Mouse (Mus musculus) lung, postnatal 4 days (tissue): ENCODE measurements around the gene Dhrs13.
"Not testable (repeated sequence)": the region's sequence is repeated elsewhere in the genome, so short reads cannot be mapped to it uniquely, and the experiment has no call there.

Experiments used
- DNase-seq, 2 experiments: peaks; one replicate each; pipeline ENCODE4 v3.0.0; 2021

Gene Dhrs13

GRCm38 (mm10) chr11:78042290-78042870, 10.3 kb downstream of the Dhrs13 start:
- DNase-seq = not testable (repeated sequence)

GRCm38 (mm10) chr11:78044758-78045251, 12.7 kb downstream of the Dhrs13 start:
- DNase-seq = peak; percentile 77 to 89

GRCm38 (mm10) chr11:78048637-78049036, 16.6 kb downstream of the Dhrs13 start:
- not testable (repeated sequence) for DNase-seq

GRCm38 (mm10) chr11:78053078-78053477, 21.0 kb downstream of the Dhrs13 start:
- no peak for DNase-seq

GRCm38 (mm10) chr11:78056946-78057345, 24.9 kb downstream of the Dhrs13 start:
- no peak for DNase-seq

- peak; percentile 81 to 82 for DNase-seq
These were observed 28.0 kb downstream of the Dhrs13 start for GRCm38 (mm10) chr11:78059833-78060757.

- DNase-seq = no peak
These were observed 30.5 kb downstream of the Dhrs13 start for GRCm38 (mm10) chr11:78062563-78062962.

GRCm38 (mm10) chr11:78065906-78066305, 33.8 kb downstream of the Dhrs13 start:
- DNase-seq = no peak

- no peak for DNase-seq
These were observed 34.6 kb downstream of the Dhrs13 start for GRCm38 (mm10) chr11:78066641-78067040.

- DNase-seq = no peak
These were observed 35.5 kb downstream of the Dhrs13 start for GRCm38 (mm10) chr11:78067566-78067965.

GRCm38 (mm10) chr11:78069130-78069529, 37.0 kb downstream of the Dhrs13 start:
- no peak for DNase-seq

- DNase-seq = no peak
These were observed 37.6 kb downstream of the Dhrs13 start for GRCm38 (mm10) chr11:78069646-78070045.

- DNase-seq = no peak
These were observed 39.9 kb downstream of the Dhrs13 start for GRCm38 (mm10) chr11:78071938-78072337.

- DNase-seq = no peak
These were observed 40.5 kb downstream of the Dhrs13 start for GRCm38 (mm10) chr11:78072425-78073130.

GRCm38 (mm10) chr11:78073577-78074276, 41.6 kb downstream of the Dhrs13 start:
- DNase-seq = no peak

- no peak for DNase-seq
These were observed 42.2 kb downstream of the Dhrs13 start for GRCm38 (mm10) chr11:78074277-78074652.

GRCm38 (mm10) chr11:78074666-78075065, 42.6 kb downstream of the Dhrs13 start:
- no peak for DNase-seq

- DNase-seq = peak; percentile 84 to 85
These were observed 48.2 kb downstream of the Dhrs13 start, which contains the start of gene Eral1 for GRCm38 (mm10) chr11:78079961-78080921. Eral1 (minus strand) TSS chr11:78080383.

- no peak for DNase-seq
These were observed 51.5 kb downstream of the Dhrs13 start for GRCm38 (mm10) chr11:78083595-78083994.

GRCm38 (mm10) chr11:78086925-78087479, 54.9 kb downstream of the Dhrs13 start:
- DNase-seq = no peak
